Mouse (Mus musculus) c-Kit-positive CD71-positive TER-119-positive erythroid progenitor cells, embryonic 14.5 days (primary cell): ENCODE results near the gene Grik2.
A peak's percentile ranks its signal among the peaks of the same experiment; 100 is the strongest.
"Not testable (repeated sequence)": the region's sequence is repeated elsewhere in the genome, so short reads cannot be mapped to it uniquely, and the experiment has no call there.

Experiments used
- DNase-seq: peaks from one replicate; pipeline ENCODE4 v3.0.0-alpha.2; 2013; ENCODE audit warnings: low spot score

The Grik2 gene

DNA sequence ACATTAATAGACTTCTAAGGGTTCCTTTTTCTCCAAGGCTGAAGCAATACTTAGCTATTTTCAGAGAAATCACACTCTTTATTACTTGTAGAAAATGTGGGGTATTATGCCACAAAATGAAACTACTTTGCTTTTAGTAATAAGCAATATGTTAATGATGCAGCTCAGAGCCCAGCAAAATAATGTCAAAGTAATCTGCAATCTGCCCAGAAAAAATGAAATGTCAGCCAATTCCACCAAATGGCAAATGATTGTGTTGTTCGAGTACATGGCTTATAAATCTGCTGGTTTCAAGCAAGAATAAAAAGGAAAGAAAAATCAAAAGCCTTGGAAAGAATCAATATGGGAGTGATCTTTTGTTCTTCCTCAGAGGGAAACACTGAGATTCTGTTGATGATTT, 136.2 kb downstream of the Grik2 start:
- DNase-seq = no peak

DNA sequence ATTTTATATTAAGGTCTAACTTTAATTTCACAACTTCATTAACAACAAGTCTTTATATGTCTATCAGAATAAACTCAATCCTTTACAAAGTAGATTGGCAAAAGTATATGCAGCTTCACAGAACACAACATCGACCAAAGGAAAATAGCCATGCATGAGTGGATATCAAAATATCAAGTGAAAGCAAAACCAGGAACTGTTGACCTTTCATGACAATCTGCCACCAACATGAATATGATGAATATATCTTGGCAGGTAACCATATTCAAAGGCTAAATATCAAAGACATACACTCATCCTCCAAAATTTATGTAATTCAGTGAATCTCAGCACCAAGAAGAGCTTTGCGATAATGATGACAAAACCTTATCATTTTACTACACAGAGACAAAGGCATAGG, 141.4 kb downstream of the Grik2 start:
- DNase-seq = no peak

DNA sequence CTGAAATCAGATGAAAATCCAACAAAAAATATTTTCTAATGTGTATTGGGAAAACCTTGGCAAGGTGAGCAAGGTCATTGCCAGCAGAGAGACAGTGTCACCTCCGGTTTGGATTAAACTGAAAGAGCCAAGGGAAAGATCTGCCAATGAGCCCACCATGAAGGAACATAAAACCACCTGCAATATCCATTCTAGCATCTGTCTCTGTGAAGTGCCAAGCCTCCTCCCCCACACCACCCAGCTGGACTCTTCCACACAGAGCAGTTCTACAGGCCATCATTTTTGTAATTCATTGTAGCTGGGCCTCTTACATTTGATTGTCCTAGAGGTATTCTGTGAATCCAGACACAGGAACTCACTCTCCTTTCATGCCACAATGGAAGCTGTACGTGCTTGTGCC, 148.7 kb downstream of the Grik2 start:
- DNase-seq = no peak

DNA sequence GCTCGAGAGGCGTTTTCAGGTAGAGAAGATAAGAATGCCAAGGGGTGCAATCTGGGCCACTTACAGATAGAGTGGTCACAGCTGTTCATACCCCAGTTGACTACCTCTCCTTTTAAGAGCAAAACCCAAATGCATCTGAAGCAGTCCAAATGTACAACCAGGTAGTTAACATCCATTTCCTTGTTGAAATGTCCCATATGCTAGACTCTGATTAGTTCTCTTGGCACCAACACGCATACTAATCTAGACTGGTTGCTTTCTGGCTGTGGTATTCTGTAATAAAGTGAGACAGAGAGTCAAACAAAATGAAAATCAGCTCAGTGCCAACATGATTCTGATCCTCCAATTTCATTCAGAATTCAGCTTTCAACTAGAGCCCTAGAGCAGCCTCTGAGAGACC, 164.6 kb downstream of the Grik2 start:
- DNase-seq = no peak

DNA sequence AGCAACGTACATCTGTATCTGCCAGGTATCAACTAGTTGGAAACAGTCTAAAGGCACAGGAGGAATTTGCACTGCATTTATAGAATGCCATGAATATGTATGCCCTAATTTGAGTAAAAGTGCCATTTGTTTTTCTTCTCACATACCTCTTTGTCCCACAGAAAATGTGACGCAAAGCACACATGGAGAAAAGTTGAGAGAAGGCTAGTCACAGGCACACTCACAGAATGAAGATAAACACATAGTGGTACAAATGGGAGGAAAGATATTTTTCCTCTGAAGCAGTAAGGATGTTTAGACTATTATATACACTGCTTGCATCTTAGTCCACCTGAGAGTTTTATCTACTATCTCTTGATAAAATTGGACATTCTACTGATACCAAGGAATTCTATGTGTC, 190.9 kb downstream of the Grik2 start:
- DNase-seq = no peak

DNA sequence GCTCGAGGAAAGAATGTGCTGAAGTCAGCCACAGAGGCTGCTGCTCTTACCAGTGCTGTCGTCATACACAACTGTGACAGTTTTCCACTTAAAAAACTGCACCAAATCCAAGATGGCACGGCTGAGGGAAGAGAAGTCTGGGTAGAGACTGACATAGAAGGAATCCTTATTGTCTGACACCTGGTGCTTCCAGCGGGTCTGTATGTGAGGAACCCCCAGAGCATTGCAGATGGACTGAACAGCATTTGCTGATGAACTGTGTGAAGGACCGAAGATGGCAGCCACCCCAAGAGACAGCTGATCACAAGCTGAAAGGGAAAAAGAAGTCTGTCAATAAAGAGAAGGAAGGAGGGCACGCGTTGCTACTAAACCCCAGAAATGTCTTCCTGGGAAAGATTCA, 215.1 kb downstream of the Grik2 start:
- DNase-seq = no peak

DNA sequence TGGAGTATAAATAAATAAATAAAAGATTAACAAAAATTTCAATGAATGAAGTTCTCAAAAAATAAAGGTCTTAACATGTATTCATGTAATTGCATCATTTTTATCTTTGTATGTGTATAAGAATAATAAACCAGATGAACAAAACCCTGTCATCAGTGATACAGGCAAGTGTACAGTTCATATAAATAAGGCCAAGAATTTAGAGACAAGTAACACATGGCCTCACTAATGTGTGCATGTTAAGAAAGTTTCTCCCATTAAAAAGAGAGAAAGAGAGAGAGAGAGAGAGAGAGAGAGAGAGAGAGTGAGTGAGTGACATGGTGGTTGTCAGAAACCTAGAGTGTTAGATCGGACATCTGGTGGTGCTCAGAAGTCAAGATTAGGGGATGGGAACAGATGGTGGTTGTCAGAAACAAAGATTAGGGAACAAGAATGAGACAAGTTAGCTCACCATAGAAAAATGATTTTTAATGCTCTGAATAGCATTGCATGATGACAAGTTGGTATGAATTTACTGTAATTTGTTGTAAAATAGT, 228.6 kb downstream of the Grik2 start:
- no peak for DNase-seq

DNA sequence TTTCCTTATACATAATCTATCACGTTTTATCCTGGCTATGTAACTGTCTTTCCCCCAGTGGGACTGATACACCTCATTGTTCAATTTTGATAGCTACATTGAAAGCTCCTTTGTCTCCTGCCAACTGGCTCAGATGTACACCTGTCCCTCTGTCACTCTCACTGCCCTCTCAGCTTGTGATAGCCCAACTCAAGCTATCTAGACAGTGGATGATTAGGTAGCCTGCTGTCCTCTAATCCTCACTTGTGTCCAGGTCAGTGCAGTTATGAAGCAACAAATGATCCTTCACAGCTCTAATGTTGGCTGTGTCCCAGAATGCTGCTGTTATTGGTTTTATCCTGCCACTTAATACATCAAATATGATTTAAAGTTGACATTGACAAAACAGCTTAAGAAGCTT, 246.3 kb downstream of the Grik2 start:
- DNase-seq = no peak

DNA sequence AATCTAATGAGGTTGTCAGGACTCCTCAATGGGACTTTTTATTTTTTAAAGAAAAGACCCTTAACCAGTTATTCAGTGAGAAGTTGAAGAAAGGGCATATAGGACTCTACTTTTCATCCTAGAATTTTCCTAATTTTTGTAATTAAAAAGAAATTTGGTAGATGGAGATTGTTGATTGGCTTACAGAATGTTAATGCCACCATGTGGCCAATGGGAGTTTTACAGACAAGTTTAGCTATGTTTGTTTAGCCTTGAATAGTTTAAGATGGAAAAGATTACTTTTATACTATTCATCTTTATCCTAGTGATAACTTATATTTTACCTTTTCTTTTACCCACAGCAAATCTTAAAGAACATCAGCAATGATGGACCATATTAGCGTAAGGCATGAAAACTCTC, 268.8 kb downstream of the Grik2 start:
- no peak for DNase-seq

DNA sequence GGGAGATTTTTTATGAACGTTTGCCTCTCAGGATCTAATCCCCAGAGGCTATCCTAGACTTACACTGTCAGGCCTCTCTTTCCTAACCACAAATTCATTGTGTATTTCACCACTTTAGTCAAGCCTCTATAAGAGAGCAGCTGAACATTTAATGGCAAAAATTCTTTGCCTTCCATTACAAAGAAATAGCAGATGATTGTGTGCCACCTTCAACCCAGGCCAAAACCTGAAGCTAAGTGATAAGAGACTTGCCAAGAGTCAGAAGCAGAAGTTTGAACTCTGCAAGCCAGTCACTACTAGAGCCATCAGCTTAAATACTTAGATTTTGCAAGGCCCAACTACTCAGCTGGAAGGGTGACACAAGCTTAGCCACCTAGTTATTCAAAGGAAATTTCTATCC, 287.9 kb downstream of the Grik2 start:
- no peak for DNase-seq

DNA sequence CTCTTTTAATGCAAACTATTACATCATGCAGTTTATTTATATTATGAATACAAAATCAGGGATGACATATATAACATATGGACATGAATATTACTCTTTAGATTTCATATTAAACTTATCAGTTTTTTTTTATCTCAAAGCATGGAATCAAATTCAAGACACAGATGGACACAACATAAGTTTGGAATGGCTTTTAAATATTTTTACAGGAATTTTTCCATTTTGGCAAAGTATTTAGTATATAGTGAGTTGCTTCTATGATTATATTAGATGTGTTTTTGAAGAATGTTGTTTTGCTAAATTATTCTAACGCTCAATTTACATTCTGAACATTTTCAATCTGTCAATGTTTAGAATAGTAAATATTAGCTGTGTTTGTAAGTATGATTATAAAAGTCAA, 291.3 kb downstream of the Grik2 start:
- no peak for DNase-seq

DNA sequence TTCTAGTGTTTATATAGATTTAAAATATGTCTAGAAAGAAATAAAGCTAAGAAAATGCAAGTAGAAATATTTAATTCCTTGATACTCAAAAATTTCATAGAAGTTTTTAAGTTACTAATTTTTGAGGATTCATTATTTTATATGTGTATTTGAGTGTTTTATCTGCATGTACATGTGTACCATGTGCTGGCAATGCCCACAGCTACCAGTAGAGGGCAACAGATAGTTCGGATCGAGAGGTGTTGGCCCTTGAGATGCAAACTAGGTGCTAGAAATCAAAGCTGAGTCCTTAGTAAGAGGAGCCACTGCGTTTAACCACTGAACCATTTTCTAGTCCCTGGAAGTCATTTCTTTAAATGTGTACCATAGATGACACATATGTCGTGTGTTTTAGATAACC, 307.1 kb downstream of the Grik2 start:
- peak; percentile 6 for DNase-seq

DNA sequence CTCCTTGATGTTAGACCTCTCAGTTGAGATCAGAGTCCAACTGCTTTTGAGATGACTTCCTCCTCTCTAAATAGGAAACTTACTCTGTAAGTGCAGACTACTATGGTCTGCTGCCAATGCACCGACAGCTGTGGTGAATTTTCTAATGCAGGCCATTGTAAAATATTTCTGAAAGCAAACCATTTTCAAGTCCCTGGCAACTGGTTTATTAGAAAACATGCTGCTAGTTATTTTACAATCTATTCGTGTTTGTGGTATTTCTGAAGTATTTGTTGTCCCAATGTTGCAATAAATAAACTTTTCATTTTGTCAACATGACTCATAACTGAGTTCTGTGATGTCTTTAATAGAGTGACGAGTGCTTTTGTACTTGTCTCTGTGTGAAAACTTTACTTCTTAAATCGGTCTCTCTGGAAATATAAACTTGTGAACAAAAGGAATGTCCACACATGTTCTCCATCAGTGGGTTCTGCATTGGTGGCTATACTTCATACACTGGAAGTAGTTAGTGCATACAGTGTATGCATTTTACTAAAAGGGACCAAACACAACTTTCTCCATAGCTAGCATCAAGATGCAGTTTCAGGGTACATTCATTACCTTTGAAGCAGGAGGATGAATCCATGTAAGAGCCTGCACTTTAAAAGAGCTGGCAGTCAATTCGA, 308.3 kb downstream of the Grik2 start:
- no peak for DNase-seq

DNA sequence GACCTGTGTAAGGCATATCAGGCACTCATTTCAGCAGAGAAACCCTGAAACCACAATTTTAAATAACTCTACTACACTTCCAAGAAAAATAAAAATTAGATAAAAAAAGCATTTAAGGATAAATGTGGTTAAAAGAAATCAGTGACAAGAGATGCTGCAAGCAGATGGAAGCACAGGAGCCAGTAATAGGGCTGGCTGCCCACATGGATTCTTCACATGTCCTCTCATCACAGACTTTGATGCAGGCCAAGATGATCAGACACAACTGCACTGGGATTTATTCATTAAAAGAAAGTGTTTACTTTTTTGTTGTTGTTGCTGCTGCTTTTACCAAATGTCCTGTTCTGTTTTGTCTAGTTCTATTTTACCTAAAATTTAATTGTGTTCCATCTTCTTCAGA, 315.0 kb downstream of the Grik2 start:
- DNase-seq = no peak

DNA sequence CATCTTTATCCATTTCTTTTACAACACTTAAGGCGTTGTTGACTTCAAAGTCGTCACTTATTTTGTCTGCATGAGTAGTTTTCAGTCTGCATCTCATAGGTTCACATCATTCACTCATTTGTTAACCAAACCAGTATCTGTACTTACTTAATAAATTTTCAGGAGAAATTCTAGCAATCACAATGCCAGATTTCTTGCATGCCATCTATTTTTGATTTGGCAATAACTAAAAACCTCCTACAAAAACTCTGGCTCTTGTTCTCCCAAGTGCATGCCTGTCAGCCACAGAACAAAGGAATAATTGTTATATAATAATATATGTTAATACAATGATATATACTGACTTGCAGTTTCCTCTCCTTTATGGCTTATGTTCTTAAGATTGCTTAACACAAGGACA, 331.8 kb downstream of the Grik2 start:
- no peak for DNase-seq

DNA sequence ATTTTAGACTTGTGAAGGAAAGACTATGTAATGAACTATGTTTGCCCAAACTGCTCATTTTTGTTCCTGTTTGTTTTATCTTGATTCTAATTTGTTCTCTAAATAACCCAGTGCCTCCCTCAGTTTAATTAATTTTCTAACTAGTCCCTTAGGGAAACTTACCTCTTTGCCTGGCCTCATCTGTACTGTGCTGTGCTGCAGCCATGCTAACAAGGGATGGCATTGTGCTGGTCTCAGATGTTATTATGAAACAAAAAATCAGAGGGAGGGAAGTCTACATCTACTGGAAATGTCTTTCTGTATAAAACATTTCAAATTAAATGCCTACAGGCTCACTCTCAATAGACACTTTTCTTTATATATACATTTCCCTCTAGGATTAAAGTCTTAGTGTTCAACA, 335.0 kb downstream of the Grik2 start:
- no peak for DNase-seq

DNA sequence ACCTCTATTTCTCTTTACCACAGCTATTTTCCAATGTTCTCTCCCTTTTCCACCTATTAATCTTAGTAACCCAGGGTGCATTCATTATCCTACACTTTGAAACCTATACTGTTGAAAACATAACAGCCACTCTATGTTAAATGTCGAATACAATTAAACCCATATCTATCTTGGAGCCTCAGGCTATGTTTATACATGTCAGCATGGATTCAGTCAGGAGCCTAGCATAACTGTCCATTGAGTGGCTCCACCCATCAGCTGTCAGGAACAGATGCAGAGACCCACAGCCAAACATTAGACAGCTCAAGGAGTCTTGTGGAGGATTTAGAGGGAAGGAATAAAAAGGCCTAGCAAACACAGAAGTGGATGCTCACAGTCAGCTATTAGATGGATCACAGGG, 347.2 kb downstream of the Grik2 start:
- DNase-seq = no peak

DNA sequence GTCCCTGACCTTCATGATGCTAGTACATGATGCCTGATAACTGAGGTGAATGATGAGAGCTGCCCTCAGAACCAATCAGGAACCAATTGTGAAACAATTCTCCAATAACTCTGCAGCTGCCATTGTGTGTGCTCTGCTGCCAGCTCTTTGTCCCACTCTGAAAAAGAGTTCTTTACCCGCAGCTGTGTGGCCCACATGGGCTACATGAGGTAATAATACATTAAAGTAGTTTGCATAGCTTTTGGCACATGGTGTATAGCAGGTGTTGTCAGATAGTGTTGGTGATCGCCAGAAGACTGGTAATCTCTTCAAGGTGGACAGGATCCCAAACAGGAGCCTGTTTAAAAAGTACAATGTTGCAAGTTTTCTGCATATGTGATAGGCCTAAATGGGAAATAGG, 351.5 kb downstream of the Grik2 start:
- DNase-seq = no peak

DNA sequence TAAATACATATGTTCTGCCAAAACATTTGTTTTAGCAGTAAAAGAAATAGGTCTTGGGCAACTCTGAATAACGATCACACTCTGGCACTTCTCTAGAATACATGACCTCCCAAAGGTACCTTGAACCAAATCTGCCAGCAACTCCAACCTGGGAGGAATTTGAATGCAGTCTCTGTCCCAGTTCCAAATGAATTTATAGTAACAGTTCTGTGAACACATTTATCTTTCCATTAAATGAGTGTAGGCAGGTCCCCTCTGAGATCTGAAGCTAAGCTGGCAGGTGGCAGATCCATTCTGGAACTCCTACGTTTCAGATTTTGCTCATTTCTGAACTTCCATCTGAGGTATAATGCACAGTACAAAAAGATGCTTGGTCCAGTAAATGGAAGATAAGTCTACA, 352.3 kb downstream of the Grik2 start:
- no peak for DNase-seq

DNA sequence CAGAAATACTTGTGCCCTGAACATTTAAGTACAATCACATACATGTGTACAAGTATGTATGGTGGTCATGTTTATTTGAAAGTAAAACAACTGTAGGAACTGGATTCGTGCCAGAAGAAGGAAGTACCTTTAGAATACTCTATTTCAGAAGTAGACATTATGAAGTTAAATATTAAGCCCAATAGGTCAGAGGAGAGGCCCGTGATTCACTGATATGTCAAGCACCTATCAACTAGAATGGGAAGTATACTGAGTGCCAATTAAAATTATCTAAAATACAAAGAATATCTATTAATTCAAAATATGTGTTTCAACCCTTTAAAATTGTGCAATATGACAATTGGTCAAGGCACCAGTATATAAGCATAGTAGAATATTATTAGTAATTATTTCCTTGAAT, 355.7 kb downstream of the Grik2 start:
- no peak for DNase-seq

DNA sequence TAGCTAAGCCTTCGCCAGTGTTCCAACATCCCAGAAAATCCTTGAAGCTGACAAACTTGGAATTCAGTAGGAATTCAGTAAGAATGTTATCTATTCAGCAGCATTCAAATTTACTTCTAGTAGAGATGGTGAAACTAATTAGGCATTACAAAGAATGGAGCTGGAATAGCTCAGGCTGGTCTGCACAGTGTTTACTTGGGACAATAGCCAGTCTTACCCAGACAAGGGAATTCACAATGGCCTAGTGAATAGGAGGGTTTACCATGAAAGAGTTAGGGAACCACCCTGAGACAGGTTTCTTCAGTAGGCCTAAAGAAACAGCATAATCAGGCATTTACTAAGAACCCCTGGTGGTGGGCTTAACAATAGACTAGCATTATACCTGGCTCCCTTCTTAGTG, 371.4 kb downstream of the Grik2 start:
- DNase-seq = not testable (repeated sequence)

DNA sequence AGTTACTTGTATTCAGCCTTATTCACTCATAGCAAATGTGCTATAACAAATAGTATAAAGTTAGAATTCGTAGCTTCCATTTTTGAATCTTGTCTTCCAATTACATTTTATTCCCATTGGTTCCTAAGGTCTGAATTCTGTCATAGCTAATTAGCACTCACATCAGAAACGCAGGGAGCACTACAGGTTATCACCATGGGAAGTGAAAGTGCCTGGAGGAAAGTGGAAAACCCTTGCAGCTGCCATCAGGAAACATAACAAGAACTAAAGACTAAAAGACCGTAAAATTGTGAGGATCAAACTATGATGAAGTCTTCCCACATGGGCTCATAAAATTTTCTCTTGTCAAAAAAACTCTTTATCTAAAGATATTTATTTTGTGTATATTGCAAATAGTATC, 405.6 kb downstream of the Grik2 start:
- DNase-seq = no peak

DNA sequence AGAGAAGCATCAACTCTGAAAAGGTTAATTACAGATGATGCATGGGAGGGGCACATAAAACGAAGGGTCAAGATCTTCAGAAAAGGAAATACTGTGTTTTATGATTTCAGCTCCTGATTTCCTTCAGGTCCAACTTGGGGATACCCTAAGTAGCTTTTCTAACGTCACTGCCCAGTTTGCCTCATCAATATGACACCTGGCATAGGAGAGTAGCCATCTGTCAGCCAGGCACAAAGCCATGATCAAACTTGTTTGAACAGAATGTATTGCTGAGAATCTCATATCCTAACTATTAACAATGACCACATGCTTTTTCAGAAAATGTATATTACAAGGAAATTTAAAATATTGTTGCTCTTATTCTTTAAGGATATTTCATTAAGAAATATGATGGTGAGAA, 406.7 kb downstream of the Grik2 start:
- DNase-seq = no peak

DNA sequence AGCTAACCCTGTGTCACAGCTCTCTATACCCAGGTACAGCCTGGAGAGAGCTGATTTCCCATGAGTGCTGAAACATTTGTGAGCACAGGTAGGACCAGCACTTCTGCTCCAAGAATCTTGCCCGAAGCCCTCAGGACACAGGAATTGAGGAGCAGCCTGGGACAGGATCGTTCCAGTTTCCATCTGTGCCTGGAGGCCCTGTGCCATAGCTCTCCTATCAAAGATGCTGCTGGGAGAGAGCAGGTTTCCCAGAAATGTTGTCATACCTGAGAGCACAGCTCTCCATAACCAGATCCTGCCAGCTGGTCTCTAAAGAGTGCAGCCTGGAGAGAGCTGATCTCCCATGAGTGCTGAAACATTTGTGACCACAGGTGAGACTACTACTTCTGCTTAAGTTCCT, 420.0 kb downstream of the Grik2 start:
- no peak for DNase-seq

DNA sequence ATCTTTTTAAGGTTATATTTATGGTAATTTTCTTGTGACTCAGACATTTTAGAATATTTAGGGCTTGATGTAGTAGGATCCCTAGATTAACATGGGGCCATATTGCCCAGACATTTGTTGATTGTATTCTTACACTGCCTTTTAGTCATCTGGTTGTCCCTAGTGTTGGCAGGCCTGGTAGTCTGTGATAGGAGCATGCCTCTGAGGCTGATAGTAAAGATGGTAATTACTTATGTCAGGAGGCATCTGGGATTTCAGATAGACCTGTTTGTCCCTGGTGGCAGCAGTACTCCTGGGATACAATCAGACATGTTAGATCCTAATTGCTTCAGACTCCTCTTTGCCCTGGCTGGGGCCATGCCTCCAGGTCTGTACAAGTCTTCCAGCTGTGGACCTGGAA, 423.3 kb downstream of the Grik2 start:
- no peak for DNase-seq
